Mouse (Mus musculus): ENCODE measurements around the gene Morc4.

GRCm38 (mm10) chrX:139794072-139794845, 77.2 kb downstream of the Morc4 start:
- no peak for TF ChIP-seq POLR2A (IDR thresholded peaks at IDR 0.05; ENCODE audit: low read depth, low read length)
- TF ChIP-seq CTCF (IDR thresholded peaks at IDR 0.05; ENCODE audit: borderline replicate concordance, insufficient read depth, low read length): no peak
